Mouse (Mus musculus) layer of hippocampus, postnatal 36 days (tissue): ENCODE data around the gene Cops9. TPM values are rescaled to one million over a fixed set of nuclear protein-coding genes. Genes with fewer than 3 reads are reported as not detected.

Experiments
- DNase-seq, 2 experiments: peaks; one replicate each; pipeline ENCODE4 v3.0.0; 2022
- total RNA-seq, 2 experiments: library from RNA; stranded (reverse); gene quantifications; 2 replicates each; pipeline ENCODE4 v1.2.3; 2021

Cops9 gene
- total RNA-seq, 2 experiments from 2014 or later = 336 to 386 TPM

DNA sequence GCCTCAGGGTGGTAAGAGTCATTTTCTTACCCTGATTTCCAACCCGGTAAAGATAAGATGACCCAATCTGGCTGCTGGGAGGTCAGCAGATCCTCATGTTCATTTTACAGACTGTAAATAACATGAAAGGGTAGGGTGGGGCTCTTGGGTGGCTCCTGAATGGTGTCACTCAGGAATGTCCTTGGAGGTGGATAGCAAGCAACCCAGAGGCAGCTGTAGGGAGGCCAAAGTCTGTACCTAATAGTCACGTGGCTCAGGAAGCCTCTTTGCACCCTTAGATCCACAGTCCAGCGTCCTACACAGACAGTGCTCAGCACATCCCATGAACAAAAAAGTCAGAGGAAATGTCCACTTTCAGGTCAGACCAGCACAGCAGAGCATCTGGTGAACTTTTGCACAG is 45.8 kb downstream of the Cops9 start:
- no peak for DNase-seq

DNA sequence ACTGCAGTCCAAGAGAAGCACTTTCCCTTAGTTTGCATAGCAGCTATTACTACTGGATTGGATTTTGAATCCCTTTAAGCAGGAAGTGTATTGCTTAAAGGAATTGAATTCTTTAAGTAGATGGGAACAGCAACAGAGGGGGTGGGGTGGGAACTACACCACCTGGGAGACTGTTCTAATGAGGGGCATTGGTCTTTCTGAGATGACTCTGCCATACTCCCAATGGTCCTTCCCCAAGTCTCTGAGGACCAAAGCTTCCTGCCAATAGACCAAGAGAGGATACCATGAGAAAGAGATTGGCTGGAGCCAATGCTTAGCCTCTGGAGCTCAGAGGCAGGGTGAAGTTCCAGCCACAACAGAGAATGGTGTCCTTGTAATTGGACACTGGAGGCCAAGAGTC is 47.7 kb downstream of the Cops9 start, which contains the start of gene Olfr1411:
TSS of gene Olfr1411 (plus strand) at position 301 of the 400 bp plus-strand sequence.
- no peak for DNase-seq

Other genes with a start within 250 kb of the Cops9 start
- 100 to 1,000 TPM; 258 to 259 TPM for gene Ndufa10, start 168.1 kb downstream of the Cops9 start, total RNA-seq
- not detected for gene Olfr1416, start 156.9 kb downstream of the Cops9 start, total RNA-seq
- not detected for gene Olfr1415, start 145.9 kb downstream of the Cops9 start, total RNA-seq
- gene Olfr1414, start 123.3 kb downstream of the Cops9 start, total RNA-seq = not detected
- not detected for gene Olfr1413, start 70.7 kb downstream of the Cops9 start, total RNA-seq
- gene Olfr1412, start 56.2 kb downstream of the Cops9 start, total RNA-seq = not detected
- gene Olfr1411, start 47.6 kb downstream of the Cops9 start, total RNA-seq = not detected
- not detected for gene Olfr1410, start 36.2 kb downstream of the Cops9 start, total RNA-seq
- gene Olfr12, start 24.2 kb downstream of the Cops9 start, total RNA-seq = not detected
- gene Otos, start 6.9 kb upstream of the Cops9 start, total RNA-seq = under 1 TPM; 0.15 to 0.35 TPM
- 100 to 1,000 TPM; 147 to 157 TPM for gene Gpc1, start 189.7 kb upstream of the Cops9 start, total RNA-seq